Mouse (Mus musculus): Measurements from ENCODE around the gene Ube2g2. TPM values are rescaled to one million over a fixed set of nuclear protein-coding genes. Genes with fewer than 3 reads are reported as not detected.
"Not testable (repeated sequence)": the region's sequence is repeated elsewhere in the genome, so short reads cannot be mapped to it uniquely, and the experiment has no call there.

Gene Ube2g2
- polyA plus RNA-seq, 1 experiment from 2014 or later = 52.3 TPM

DNA sequence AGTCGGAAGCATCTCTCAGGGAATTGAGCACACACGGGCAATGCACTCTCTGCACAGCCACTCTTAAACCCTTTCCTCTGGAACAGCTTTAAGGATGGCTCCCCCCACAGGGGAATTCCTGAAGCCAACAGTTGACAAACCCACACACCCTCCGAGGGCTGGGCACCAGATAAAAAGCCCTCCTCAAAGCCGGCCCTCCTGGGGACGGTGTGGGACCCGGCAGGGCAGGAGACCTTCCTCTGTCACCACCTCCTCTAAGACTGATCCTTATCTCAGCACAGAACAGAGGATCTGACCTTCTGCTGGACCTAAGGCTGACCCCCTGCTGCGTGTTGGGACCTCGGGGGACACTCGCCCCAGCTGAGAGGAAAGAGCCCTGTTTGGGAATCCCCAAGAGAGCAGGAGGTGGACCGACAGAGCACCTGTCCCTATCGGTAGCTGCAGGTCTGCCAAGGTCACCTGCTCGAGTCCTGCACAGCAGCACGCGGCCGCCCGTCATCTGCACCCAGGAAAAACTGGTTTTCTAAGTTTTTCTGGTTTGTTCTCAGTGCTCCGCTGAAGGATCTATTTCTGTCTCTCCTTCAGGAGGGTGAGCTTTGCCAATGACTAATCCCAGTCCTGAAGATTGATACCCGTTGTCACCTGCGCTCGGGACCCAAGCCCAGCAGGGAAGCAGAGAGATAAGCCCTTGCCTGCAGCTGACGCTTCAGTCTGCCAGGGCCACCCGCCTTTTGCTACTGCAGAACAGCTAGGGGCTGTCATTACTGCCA lies 64.0 kb downstream of the Ube2g2 start, which contains the start of gene Tspear:
Gene Tspear (plus strand): TSS at position 675 of the 770 bp plus-strand sequence.
- peaks cover 14% of the 10 kb centered on the region for H3K4me1 ChIP-seq (ENCODE audit: control insufficient read depth, insufficient read depth, low read length)
- ATAC-seq (ENCODE audit: insufficient number of reproducible peaks, low FRiP score, low TSS enrichment, low read depth) (no peak), DNase-seq (ENCODE audit: low spot score) (no peak)
- H3K27ac ChIP-seq (replicated peaks; ENCODE audit: low read depth, low read length) = no peak within 1 kb of the TSS
- H3K9ac ChIP-seq (ENCODE audit: low read length) = no peak within 1 kb of the TSS
- no peaks in the 10 kb centered on the region for H3K9me3 ChIP-seq (ENCODE audit: control insufficient read depth, low read length)
- no peaks in the 10 kb centered on the region for H3K36me3 ChIP-seq (ENCODE audit: control insufficient read depth, insufficient read depth, low read length)
- H3K27me3 ChIP-seq (ENCODE audit: control insufficient read depth, insufficient read depth, low read length) = peaks cover 27% of the 10 kb centered on the region
- no peak within 1 kb of the TSS for H3K4me3 ChIP-seq (ENCODE audit: low read depth, low read length)
- no peak within 1 kb of the TSS for H3K4me2 ChIP-seq (ENCODE audit: low read depth, severe bottlenecking)
- WGBS = 4% methylated on average over 22 of the region's 22 CpGs

DNA sequence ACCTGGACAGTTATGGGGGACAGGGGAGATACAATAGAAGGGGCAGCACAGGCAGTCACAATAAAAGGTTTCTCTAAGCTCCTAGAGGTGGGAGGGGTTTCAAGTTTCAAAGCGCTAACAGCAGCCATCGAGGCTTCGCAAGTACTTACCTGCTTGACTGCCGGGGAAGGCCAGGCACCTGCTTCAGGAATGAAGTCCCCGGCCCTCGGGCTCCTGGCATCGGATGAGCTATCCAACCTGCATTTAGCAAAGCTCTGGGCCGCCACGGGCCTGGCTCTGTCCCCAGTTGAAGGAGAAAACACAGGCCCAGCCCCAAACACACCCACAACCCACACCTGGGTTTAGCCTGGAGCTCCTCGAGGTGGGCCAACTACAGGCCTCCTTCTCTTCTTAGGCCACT lies 64.9 kb downstream of the Ube2g2 start:
- Histone ChIP-seq H3K9me3 (ENCODE audit: control insufficient read depth, low read length) (no peaks in the 10 kb centered on the region), H3K27me3 (ENCODE audit: control insufficient read depth, insufficient read depth, low read length) (peaks cover 27% of the 10 kb centered on the region), H3K4me3 (ENCODE audit: low read depth, low read length) (no peak overlapping the region), H3K9ac (ENCODE audit: low read length) (no peak overlapping the region), H3K27ac (replicated peaks; ENCODE audit: low read depth, low read length) (no peak overlapping the region), H3K36me3 (ENCODE audit: control insufficient read depth, insufficient read depth, low read length) (no peaks in the 10 kb centered on the region), H3K4me2 (ENCODE audit: low read depth, severe bottlenecking) (no peak overlapping the region), H3K4me1 (ENCODE audit: control insufficient read depth, insufficient read depth, low read length) (peaks cover 12% of the 10 kb centered on the region)
- WGBS = 17% methylated on average over 10 of the region's 10 CpGs
- DNase-seq (ENCODE audit: low spot score) (no peak), ATAC-seq (ENCODE audit: insufficient number of reproducible peaks, low FRiP score, low TSS enrichment, low read depth) (no peak)

DNA sequence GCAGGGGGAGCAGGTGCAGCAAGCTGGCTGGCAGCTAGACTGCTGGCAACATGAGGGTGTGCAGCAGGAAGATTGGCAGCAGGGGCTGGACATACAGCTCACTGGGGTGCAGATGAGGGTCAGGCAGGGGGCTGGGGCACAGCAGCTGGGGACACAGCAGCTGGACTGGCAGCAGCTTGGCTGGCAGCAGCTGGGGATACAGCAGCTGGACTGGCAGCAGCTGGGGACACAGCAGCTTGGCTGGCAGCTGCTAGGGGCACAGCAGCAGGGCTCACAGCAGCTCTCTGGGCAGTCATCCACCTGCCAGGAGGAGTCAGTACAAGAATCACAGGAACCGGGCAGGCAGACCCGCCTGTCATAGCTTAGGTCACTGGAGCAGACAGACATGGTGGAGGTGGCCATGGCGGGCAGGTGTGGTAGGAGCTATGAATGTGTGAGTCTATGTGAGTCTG lies 68.3 kb downstream of the Ube2g2 start, which contains the start of gene Gm19402:
Gene Gm19402 (minus strand): TSS at position 402 of the 452 bp plus-strand sequence.
- H3K4me2 ChIP-seq (ENCODE audit: low read depth, severe bottlenecking); DNase-seq (ENCODE audit: low spot score); H3K9ac ChIP-seq (ENCODE audit: low read length); H3K4me3 ChIP-seq (ENCODE audit: low read depth, low read length); H3K9me3 ChIP-seq (ENCODE audit: control insufficient read depth, low read length); H3K27ac ChIP-seq (replicated peaks; ENCODE audit: low read depth, low read length); H3K36me3 ChIP-seq (ENCODE audit: control insufficient read depth, insufficient read depth, low read length); H3K4me1 ChIP-seq (ENCODE audit: control insufficient read depth, insufficient read depth, low read length); ATAC-seq (ENCODE audit: insufficient number of reproducible peaks, low FRiP score, low TSS enrichment, low read depth): not testable (repeated sequence)
- peaks cover 23% of the 10 kb centered on the region for H3K27me3 ChIP-seq (ENCODE audit: control insufficient read depth, insufficient read depth, low read length)
- WGBS = 69% methylated on average over 3 of the region's 3 CpGs

MicroRNA genes within 50 kb of the gene (microRNA counts, 519-probe panel; counts per million panel counts)
- microRNA mmu-miR-1930 = not detected

Small RNA genes lying within 50 kb of the gene (microRNA-seq; reads per million reads assigned to microRNA genes)
- 34.5 reads per million, percentile 36 among the genes with 10 or more reads in this experiment for gene Mir1930

Other genes starting within 250 kb of the Ube2g2 start
- 4.0 and 4.9 TPM in 2 replicates for gene Adarb1, start 204.0 kb upstream of the Ube2g2 start, polyA plus RNA-seq (2014; fragmentation: Nextera tagmentation; extraction: Ambion mirVana)
- gene Fam207a, start 106.5 kb upstream of the Ube2g2 start, polyA plus RNA-seq (2014; fragmentation: Nextera tagmentation; extraction: Ambion mirVana) = 43.4 and 43.8 TPM in 2 replicates
- gene Itgb2, start 92.0 kb upstream of the Ube2g2 start, polyA plus RNA-seq (2014; fragmentation: Nextera tagmentation; extraction: Ambion mirVana) = 0.64 and 0.68 TPM in 2 replicates
- 75.5 and 84.6 TPM in 2 replicates for gene Pttg1ip, start 40.6 kb upstream of the Ube2g2 start, polyA plus RNA-seq (2014; fragmentation: Nextera tagmentation; extraction: Ambion mirVana)
- 340 and 351 TPM in 2 replicates for gene Sumo3, start 16.2 kb upstream of the Ube2g2 start, polyA plus RNA-seq (2014; fragmentation: Nextera tagmentation; extraction: Ambion mirVana)
- 2.3 TPM in 1 of 2 replicates, not detected in the other for gene Gm49325, start 16.1 kb upstream of the Ube2g2 start, polyA plus RNA-seq (2014; fragmentation: Nextera tagmentation; extraction: Ambion mirVana)
- 0.45 and 0.84 TPM in 2 replicates for gene Tspear, start 64.3 kb downstream of the Ube2g2 start, polyA plus RNA-seq (2014; fragmentation: Nextera tagmentation; extraction: Ambion mirVana)
- not detected in 2 replicates for gene Gm19402, start 68.5 kb downstream of the Ube2g2 start, polyA plus RNA-seq (2014; fragmentation: Nextera tagmentation; extraction: Ambion mirVana)
- not detected in 2 replicates for gene Gm9508, start 75.0 kb downstream of the Ube2g2 start, polyA plus RNA-seq (2014; fragmentation: Nextera tagmentation; extraction: Ambion mirVana)
- not detected in 2 replicates for gene Gm10272, start 84.4 kb downstream of the Ube2g2 start, polyA plus RNA-seq (2014; fragmentation: Nextera tagmentation; extraction: Ambion mirVana)
- not detected in 2 replicates for gene Gm10024, start 89.2 kb downstream of the Ube2g2 start, polyA plus RNA-seq (2014; fragmentation: Nextera tagmentation; extraction: Ambion mirVana)
- gene Gm10142, start 93.5 kb downstream of the Ube2g2 start, polyA plus RNA-seq (2014; fragmentation: Nextera tagmentation; extraction: Ambion mirVana) = not detected in 2 replicates
- not detected in 2 replicates for gene Krtap12-1, start 98.3 kb downstream of the Ube2g2 start, polyA plus RNA-seq (2014; fragmentation: Nextera tagmentation; extraction: Ambion mirVana)
- not detected in 2 replicates for gene Gm10100, start 104.2 kb downstream of the Ube2g2 start, polyA plus RNA-seq (2014; fragmentation: Nextera tagmentation; extraction: Ambion mirVana)
- gene Gm18596, start 120.4 kb downstream of the Ube2g2 start, polyA plus RNA-seq (2014; fragmentation: Nextera tagmentation; extraction: Ambion mirVana) = not detected in 2 replicates
- not detected in 2 replicates for gene Gm9736, start 129.1 kb downstream of the Ube2g2 start, polyA plus RNA-seq (2014; fragmentation: Nextera tagmentation; extraction: Ambion mirVana)
- gene Gm3233, start 137.4 kb downstream of the Ube2g2 start, polyA plus RNA-seq (2014; fragmentation: Nextera tagmentation; extraction: Ambion mirVana) = not detected in 2 replicates
- gene Gm3238, start 149.1 kb downstream of the Ube2g2 start, polyA plus RNA-seq (2014; fragmentation: Nextera tagmentation; extraction: Ambion mirVana) = not detected in 2 replicates
- gene Gm7138, start 154.7 kb downstream of the Ube2g2 start, polyA plus RNA-seq (2014; fragmentation: Nextera tagmentation; extraction: Ambion mirVana) = not detected in 2 replicates
- gene Gm3250, start 160.3 kb downstream of the Ube2g2 start, polyA plus RNA-seq (2014; fragmentation: Nextera tagmentation; extraction: Ambion mirVana) = not detected in 2 replicates
- not detected in 2 replicates for gene Gm7137, start 165.9 kb downstream of the Ube2g2 start, polyA plus RNA-seq (2014; fragmentation: Nextera tagmentation; extraction: Ambion mirVana)
- gene Gm9639, start 172.8 kb downstream of the Ube2g2 start, polyA plus RNA-seq (2014; fragmentation: Nextera tagmentation; extraction: Ambion mirVana) = not detected in 2 replicates
- gene Gm19668, start 176.9 kb downstream of the Ube2g2 start, polyA plus RNA-seq (2014; fragmentation: Nextera tagmentation; extraction: Ambion mirVana) = not detected in 2 replicates
- not detected in 2 replicates for gene Gm9507, start 189.6 kb downstream of the Ube2g2 start, polyA plus RNA-seq (2014; fragmentation: Nextera tagmentation; extraction: Ambion mirVana)
- gene Gm2696, start 192.4 kb downstream of the Ube2g2 start, polyA plus RNA-seq (2014; fragmentation: Nextera tagmentation; extraction: Ambion mirVana) = not detected in 2 replicates
- not detected in 2 replicates for gene Krtap10-4, start 204.8 kb downstream of the Ube2g2 start, polyA plus RNA-seq (2014; fragmentation: Nextera tagmentation; extraction: Ambion mirVana)
- not detected in 2 replicates for gene Krtap10-10, start 213.7 kb downstream of the Ube2g2 start, polyA plus RNA-seq (2014; fragmentation: Nextera tagmentation; extraction: Ambion mirVana)
- gene Gm36176, start 224.5 kb downstream of the Ube2g2 start, polyA plus RNA-seq (2014; fragmentation: Nextera tagmentation; extraction: Ambion mirVana) = not detected in 2 replicates
- gene Gm10318, start 230.6 kb downstream of the Ube2g2 start, polyA plus RNA-seq (2014; fragmentation: Nextera tagmentation; extraction: Ambion mirVana) = not detected in 2 replicates
- gene Gm3285, start 239.7 kb downstream of the Ube2g2 start, polyA plus RNA-seq (2014; fragmentation: Nextera tagmentation; extraction: Ambion mirVana) = not detected in 2 replicates

Measured in limb, embryonic 11.5 days (tissue).